Mouse (Mus musculus) forebrain, embryonic 12.5 days (tissue): ENCODE data around the gene Eif4enif1. TPM values are rescaled to one million over a fixed set of nuclear protein-coding genes. Genes with fewer than 3 reads are reported as not detected.
"Not testable (repeated sequence)": the region's sequence is repeated elsewhere in the genome, so short reads cannot be mapped to it uniquely, and the experiment has no call there.

Experiments used
- ATAC-seq: fragments of 200-750 bp; cut with Nextera tagmentation; 2 replicates; pipeline ENCODE4 v1.8.0; 2017; ENCODE audit warnings: moderate TSS enrichment; ENCODE audit not compliant: low FRiP score
- H3K27ac ChIP-seq: fragments of 300-500 bp; sonication (generic); 2 replicates; pipeline ENCODE4 v1.5.1; 2016; ENCODE audit warnings: mild to moderate bottlenecking
- H3K27me3 ChIP-seq: fragments of 300-500 bp; sonication (generic); 2 replicates; pipeline ENCODE4 v1.6.1; 2016; ENCODE audit warnings: mild to moderate bottlenecking
- H3K36me3 ChIP-seq: fragments of 300-500 bp; sonication (generic); replicated peaks from 2 replicates; pipeline ENCODE4 v1.6.1; 2016; ENCODE audit warnings: mild to moderate bottlenecking
- H3K4me1 ChIP-seq: fragments of 300-500 bp; sonication (generic); 2 replicates; pipeline ENCODE4 v1.6.1; 2016
- H3K4me2 ChIP-seq: fragments of 300-500 bp; sonication (generic); 2 replicates; pipeline ENCODE4 v1.6.1; 2016; ENCODE audit warnings: mild to moderate bottlenecking, moderate library complexity
- H3K4me3 ChIP-seq: fragments of 300-500 bp; sonication (generic); replicated peaks from 2 replicates; pipeline ENCODE4 v1.5.1; 2016; ENCODE audit warnings: mild to moderate bottlenecking
- H3K9ac ChIP-seq: fragments of 300-500 bp; sonication (generic); 2 replicates; pipeline ENCODE4 v1.6.1; 2016; ENCODE audit warnings: mild to moderate bottlenecking
- H3K9me3 ChIP-seq: fragments of 300-500 bp; sonication (generic); 2 replicates; pipeline ENCODE4 v1.6.1; 2016
- WGBS: fragments of 180-500 bp; shearing (Covaris S2); methylation state at CpG from one replicate; pipeline ENCODE4 v1.1.7; 2016; 5-methylcytosine and 5-hydroxymethylcytosine counted together
- polyA plus RNA-seq: library from polyadenylated mRNA; unstranded; fragments of >200 nt; fragmentation: Nextera tagmentation; extraction: Ambion mirVana; gene quantifications from 2 replicates; pipeline ENCODE4 v1.2.1, GENCODE M21; 2016

Eif4enif1 gene
- polyA plus RNA-seq, 1 experiment from 2014 or later: 58.1 TPM

GRCm38 (mm10) chr11:3167571-3168001, 34.6 kb upstream of the Eif4enif1 start:
- WGBS: 77% methylated on average over 4 of the region's 4 CpGs
- not testable (repeated sequence) for H3K4me3 ChIP-seq, ATAC-seq, H3K27me3 ChIP-seq, H3K4me2 ChIP-seq, H3K27ac ChIP-seq, H3K9ac ChIP-seq, H3K36me3 ChIP-seq, H3K4me1 ChIP-seq
- peaks cover 19% of the 10 kb centered on the region for H3K9me3 ChIP-seq

GRCm38 (mm10) chr11:3169042-3169441, 33.1 kb upstream of the Eif4enif1 start:
- H3K9ac ChIP-seq, H3K4me3 ChIP-seq, H3K4me1 ChIP-seq, H3K36me3 ChIP-seq, H3K4me2 ChIP-seq, H3K27ac ChIP-seq, H3K27me3 ChIP-seq: not testable (repeated sequence)
- peaks cover 24% of the 10 kb centered on the region for H3K9me3 ChIP-seq
- ATAC-seq: peak; percentile 7
- WGBS: 76% methylated on average over 2 of the region's 2 CpGs

GRCm38 (mm10) chr11:3171931-3172330, 30.3 kb upstream of the Eif4enif1 start:
- H3K27me3 ChIP-seq, H3K4me3 ChIP-seq, H3K36me3 ChIP-seq, H3K9ac ChIP-seq, ATAC-seq, H3K4me1 ChIP-seq, H3K27ac ChIP-seq, H3K4me2 ChIP-seq: not testable (repeated sequence)
- WGBS: 76% methylated on average over 1 of the region's 1 CpGs
- H3K9me3 ChIP-seq: peaks cover 20% of the 10 kb centered on the region

GRCm38 (mm10) chr11:3172526-3172925, 29.7 kb upstream of the Eif4enif1 start:
- not testable (repeated sequence) for H3K4me1 ChIP-seq, H3K27ac ChIP-seq, H3K4me2 ChIP-seq, H3K9ac ChIP-seq, ATAC-seq, H3K4me3 ChIP-seq, H3K36me3 ChIP-seq, H3K27me3 ChIP-seq
- 52% methylated on average over 5 of the region's 6 CpGs for WGBS
- H3K9me3 ChIP-seq: peaks cover 20% of the 10 kb centered on the region

GRCm38 (mm10) chr11:3173425-3174318, 28.5 kb upstream of the Eif4enif1 start:
- H3K9ac ChIP-seq, H3K4me2 ChIP-seq, H3K4me3 ChIP-seq, H3K27ac ChIP-seq, H3K36me3 ChIP-seq, H3K27me3 ChIP-seq, H3K4me1 ChIP-seq: not testable (repeated sequence)
- ATAC-seq: peak; percentile 53
- WGBS: 86% methylated on average over 11 of the region's 11 CpGs
- peaks cover 15% of the 10 kb centered on the region for H3K9me3 ChIP-seq

GRCm38 (mm10) chr11:3178968-3179725, 23.0 kb upstream of the Eif4enif1 start:
- H3K9ac ChIP-seq, H3K27me3 ChIP-seq, H3K27ac ChIP-seq, H3K4me1 ChIP-seq, H3K4me3 ChIP-seq, H3K9me3 ChIP-seq, H3K36me3 ChIP-seq, H3K4me2 ChIP-seq: not testable (repeated sequence)
- WGBS: 87% methylated on average over 6 of the region's 6 CpGs
- ATAC-seq: peak; percentile 34

- H3K36me3 ChIP-seq, H3K9me3 ChIP-seq, H3K27me3 ChIP-seq, H3K4me2 ChIP-seq, H3K4me1 ChIP-seq, ATAC-seq, H3K27ac ChIP-seq, H3K4me3 ChIP-seq, H3K9ac ChIP-seq: not testable (repeated sequence)
- 83% methylated on average over 7 of the region's 7 CpGs for WGBS
Observed at GRCm38 (mm10) chr11:3179726-3180092, 22.5 kb upstream of the Eif4enif1 start.

GRCm38 (mm10) chr11:3180510-3181160, 21.6 kb upstream of the Eif4enif1 start:
- H3K9me3 ChIP-seq, H3K4me2 ChIP-seq, ATAC-seq, H3K4me1 ChIP-seq, H3K36me3 ChIP-seq, H3K4me3 ChIP-seq, H3K27ac ChIP-seq, H3K9ac ChIP-seq, H3K27me3 ChIP-seq: not testable (repeated sequence)
- 72% methylated on average over 6 of the region's 6 CpGs for WGBS

- H3K4me3 ChIP-seq, H3K27ac ChIP-seq, H3K36me3 ChIP-seq, H3K4me2 ChIP-seq, H3K9me3 ChIP-seq, ATAC-seq, H3K4me1 ChIP-seq, H3K27me3 ChIP-seq, H3K9ac ChIP-seq: not testable (repeated sequence)
- WGBS: 61% methylated on average over 4 of the region's 4 CpGs
Observed at GRCm38 (mm10) chr11:3181250-3181649, 20.9 kb upstream of the Eif4enif1 start.

GRCm38 (mm10) chr11:3181971-3182370, 20.2 kb upstream of the Eif4enif1 start:
- not testable (repeated sequence) for H3K4me2 ChIP-seq, H3K27ac ChIP-seq, H3K4me1 ChIP-seq, H3K9me3 ChIP-seq, H3K36me3 ChIP-seq, H3K27me3 ChIP-seq, H3K9ac ChIP-seq, ATAC-seq, H3K4me3 ChIP-seq
- WGBS: 20% methylated on average over 1 of the region's 1 CpGs

- not testable (repeated sequence) for H3K4me3 ChIP-seq, H3K27ac ChIP-seq, H3K36me3 ChIP-seq, H3K9me3 ChIP-seq, ATAC-seq, H3K4me1 ChIP-seq, H3K9ac ChIP-seq, H3K27me3 ChIP-seq, H3K4me2 ChIP-seq
- 91% methylated on average over 1 of the region's 1 CpGs for WGBS
Observed at GRCm38 (mm10) chr11:3182707-3183106, 19.5 kb upstream of the Eif4enif1 start.

GRCm38 (mm10) chr11:3193363-3193762, 8.8 kb upstream of the Eif4enif1 start, which contains the start of gene Sfi1:
TSS of gene Sfi1 (minus strand) at chr11:3193463.
- Histone ChIP-seq H3K4me3 (no peak within 1 kb of the TSS), H3K9ac (no peak within 1 kb of the TSS), H3K27me3 (no peaks in the 10 kb centered on the region), H3K27ac (no peak within 1 kb of the TSS), H3K9me3 (no peaks in the 10 kb centered on the region), H3K36me3 (no peaks in the 10 kb centered on the region), H3K4me2 (no peak within 1 kb of the TSS), H3K4me1 (no peaks in the 10 kb centered on the region)
- no peak for ATAC-seq
- whole genome bisulfite sequencing: 86% methylated on average over 25 of the region's 25 CpGs
